Mouse (Mus musculus): ENCODE measurements around the gene Bhlhe41.

DNA sequence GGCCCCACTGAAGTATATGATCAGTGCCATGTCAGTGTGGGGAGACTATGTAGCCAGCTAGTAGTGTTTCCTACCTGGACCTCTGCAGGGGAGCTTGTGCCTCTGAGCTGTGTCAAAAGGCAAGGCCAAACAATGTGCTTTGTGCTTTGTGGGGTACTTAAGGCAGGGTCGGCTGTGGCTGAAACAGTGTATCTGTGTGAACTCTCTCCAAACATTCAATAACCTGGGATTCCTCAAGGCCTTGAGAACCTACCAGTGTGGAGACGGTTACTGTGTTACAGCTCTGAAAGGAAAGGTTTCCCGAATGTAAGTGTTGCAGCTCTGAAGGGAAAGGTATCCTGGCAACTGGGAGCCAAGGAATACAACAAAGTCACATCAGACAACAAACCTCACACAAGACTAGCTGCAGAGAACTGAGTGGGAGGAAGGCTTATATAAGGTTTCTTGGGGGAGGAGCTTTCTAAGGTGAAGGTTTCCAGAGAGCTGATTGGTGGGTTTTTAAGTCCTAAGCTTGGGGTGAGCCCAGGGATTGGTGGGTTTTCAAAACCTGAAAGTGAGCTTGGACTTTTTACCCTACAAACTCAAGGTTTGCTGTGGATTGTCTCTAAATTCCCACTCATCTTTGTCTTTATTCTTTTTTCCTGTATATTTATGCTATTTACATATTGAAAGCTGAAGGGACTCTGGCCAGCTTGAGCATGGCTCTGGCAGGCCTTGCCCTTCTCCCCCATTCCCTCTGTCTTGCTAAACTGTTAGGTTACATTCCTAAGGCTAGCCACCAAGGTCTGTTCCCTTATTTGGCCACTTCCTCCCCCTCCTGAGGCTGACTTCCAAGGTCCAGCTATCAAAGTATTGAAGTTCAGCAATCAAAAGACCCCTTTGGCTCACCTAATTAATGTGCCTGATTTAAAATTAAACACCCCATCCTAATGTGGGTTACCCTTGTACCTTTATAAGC is 45.4 kb upstream of the Bhlhe41 start:
- TF ChIP-seq POLR2A (IDR thresholded peaks at IDR 0.05; ENCODE audit: insufficient read length, low read depth) (no peak), MAX (IDR thresholded peaks at IDR 0.05; ENCODE audit: low read depth) (no peak), E2F4 (IDR thresholded peaks at IDR 0.05; ENCODE audit: insufficient read depth) (no peak), TCF12 (IDR thresholded peaks at IDR 0.05; ENCODE audit: insufficient read depth, poor library complexity, severe bottlenecking) (no peak), MYOD1 (IDR thresholded peaks at IDR 0.05; ENCODE audit: control insufficient read depth in 1 of 3, insufficient read length in 2 of 3, low read depth in 2 of 3) (no peak), USF1 (IDR thresholded peaks at IDR 0.05; ENCODE audit: low read depth) (no peak), POLR2AphosphoS2 (IDR thresholded peaks at IDR 0.05; ENCODE audit: insufficient read length, low read depth) (no peak)

Measured in myocyte (in vitro differentiated cells).